Mouse (Mus musculus) midbrain, embryonic 10.5 days (tissue): Measurements from ENCODE around the gene Copz2. TPM values are rescaled to one million over a fixed set of nuclear protein-coding genes. Genes with fewer than 3 reads are reported as not detected.

Source experiments
- DNase-seq: peaks from one replicate; pipeline ENCODE4 v3.0.0-alpha.2; 2017; ENCODE audit warnings: low spot score
- H3K27ac ChIP-seq: fragments of 300-500 bp; sonication (generic); replicated peaks from 2 replicates; pipeline ENCODE4 v1.5.1; 2016; ENCODE audit warnings: mild to moderate bottlenecking
- H3K27me3 ChIP-seq: fragments of 300-500 bp; sonication (generic); 2 replicates; pipeline ENCODE4 v1.6.1; 2016; ENCODE audit warnings: low read depth, mild to moderate bottlenecking; ENCODE audit not compliant: poor library complexity, severe bottlenecking
- H3K36me3 ChIP-seq: fragments of 300-500 bp; sonication (generic); 2 replicates; pipeline ENCODE4 v1.6.1; 2016; ENCODE audit warnings: mild to moderate bottlenecking, moderate library complexity
- H3K4me1 ChIP-seq: fragments of 300-500 bp; sonication (generic); 2 replicates; pipeline ENCODE4 v1.6.1; 2016
- H3K4me3 ChIP-seq: fragments of 300-500 bp; sonication (generic); 2 replicates; pipeline ENCODE4 v1.5.1; 2016; ENCODE audit warnings: mild to moderate bottlenecking, moderate library complexity
- H3K9me3 ChIP-seq: fragments of 300-500 bp; sonication (generic); replicated peaks from 2 replicates; pipeline ENCODE4 v1.6.1; 2016; ENCODE audit warnings: mild to moderate bottlenecking
- WGBS: fragments of 180-500 bp; shearing (Covaris S2); methylation state at CpG from one replicate; pipeline ENCODE4 v1.1.7; 2016; 5-methylcytosine and 5-hydroxymethylcytosine counted together
- polyA plus RNA-seq: library from polyadenylated mRNA; unstranded; fragments of >200 nt; fragmentation: Nextera tagmentation; extraction: Ambion mirVana; gene quantifications from 2 replicates; pipeline ENCODE4 v1.2.1, GENCODE M21; 2016

Gene Copz2
- polyA plus RNA-seq, 1 experiment from 2014 or later = 46.1 TPM

DNA sequence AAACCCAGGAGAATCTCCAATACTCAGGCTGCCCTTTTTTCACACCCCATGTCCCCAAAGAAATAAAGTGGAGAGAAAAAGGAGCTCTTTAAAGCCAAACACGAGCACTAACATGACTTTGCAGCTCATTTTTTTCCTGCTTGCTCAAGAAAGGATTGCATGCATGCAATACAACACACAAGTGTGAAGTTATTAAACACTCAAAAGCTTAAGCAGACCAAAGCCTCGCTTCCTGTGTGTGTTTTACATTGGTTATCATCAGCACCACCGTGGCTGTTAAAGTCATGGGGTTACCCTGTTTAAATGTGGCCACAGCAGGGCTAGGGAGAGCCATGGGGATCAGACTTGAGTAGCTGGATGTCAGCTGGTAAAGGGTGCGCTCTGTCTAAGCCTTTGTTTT is 27.4 kb downstream of the Copz2 start:
- H3K27ac ChIP-seq = peak overlapping the region; percentile 99
- H3K4me3 ChIP-seq = peak overlapping the region; percentile 48
- DNase-seq = no peak
- H3K36me3 ChIP-seq = no peaks in the 10 kb centered on the region
- no peaks in the 10 kb centered on the region for H3K27me3 ChIP-seq
- peaks cover 87% of the 10 kb centered on the region for H3K4me1 ChIP-seq
- H3K9me3 ChIP-seq = no peaks in the 10 kb centered on the region
- 39% methylated on average over 4 of the region's 4 CpGs for WGBS

DNA sequence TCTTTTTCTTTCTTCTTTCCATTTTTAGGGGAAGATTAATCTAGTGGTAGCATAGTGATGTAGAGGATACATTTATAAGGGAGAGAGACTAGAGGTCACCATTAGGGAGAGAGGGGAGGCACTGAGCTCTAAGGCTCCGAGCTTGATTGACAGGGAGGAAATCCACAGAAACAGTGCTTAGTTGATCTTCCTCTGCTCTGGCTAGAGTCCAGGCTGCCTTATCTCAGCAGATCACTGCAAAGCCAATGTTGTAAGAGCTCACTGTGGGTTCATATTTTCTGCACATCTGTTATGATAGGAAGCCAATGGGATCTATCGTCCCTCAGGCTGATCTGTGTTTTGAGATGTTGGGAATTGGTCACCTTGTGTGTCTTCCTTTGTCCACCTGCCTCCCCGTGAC is 29.0 kb downstream of the Copz2 start:
- DNase-seq = peak; percentile 40
- H3K4me1 ChIP-seq = peaks cover 75% of the 10 kb centered on the region
- H3K9me3 ChIP-seq = no peaks in the 10 kb centered on the region
- 30% methylated on average over 3 of the region's 3 CpGs for WGBS
- no peaks in the 10 kb centered on the region for H3K36me3 ChIP-seq
- peak overlapping the region; percentile 12; the same call in 1 of the 2 replicates for H3K4me3 ChIP-seq
- peak overlapping the region; percentile 99 for H3K27ac ChIP-seq
- H3K27me3 ChIP-seq = no peaks in the 10 kb centered on the region

DNA sequence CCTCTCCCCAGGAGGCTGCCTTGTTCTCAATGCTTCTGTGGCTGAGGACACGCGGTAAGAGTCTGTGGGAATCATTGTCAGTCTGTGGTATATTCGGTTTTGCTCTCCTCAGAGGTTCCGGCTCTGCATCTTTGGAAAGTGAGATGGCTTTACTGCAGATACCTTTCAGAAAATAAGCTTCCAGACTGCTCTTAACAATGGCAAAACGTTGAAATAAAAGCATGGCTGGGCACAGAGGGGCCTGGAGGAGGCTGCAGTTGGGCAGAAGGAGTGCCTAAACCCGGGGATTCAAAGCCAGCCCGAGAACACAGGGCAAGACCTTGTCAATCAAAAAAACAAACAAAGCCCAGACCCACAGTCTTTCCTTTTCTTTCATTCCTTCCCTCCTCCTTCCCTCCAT is 29.7 kb downstream of the Copz2 start:
- Histone ChIP-seq H3K4me1 (peaks cover 74% of the 10 kb centered on the region), H3K4me3 (peak overlapping the region; percentile 12; the same call in 1 of the 2 replicates), H3K27me3 (no peaks in the 10 kb centered on the region), H3K36me3 (no peaks in the 10 kb centered on the region), H3K27ac (peak overlapping the region; percentile 99), H3K9me3 (no peaks in the 10 kb centered on the region)
- 15% methylated on average over 7 of the region's 7 CpGs for WGBS
- peak; percentile 71 for DNase-seq

DNA sequence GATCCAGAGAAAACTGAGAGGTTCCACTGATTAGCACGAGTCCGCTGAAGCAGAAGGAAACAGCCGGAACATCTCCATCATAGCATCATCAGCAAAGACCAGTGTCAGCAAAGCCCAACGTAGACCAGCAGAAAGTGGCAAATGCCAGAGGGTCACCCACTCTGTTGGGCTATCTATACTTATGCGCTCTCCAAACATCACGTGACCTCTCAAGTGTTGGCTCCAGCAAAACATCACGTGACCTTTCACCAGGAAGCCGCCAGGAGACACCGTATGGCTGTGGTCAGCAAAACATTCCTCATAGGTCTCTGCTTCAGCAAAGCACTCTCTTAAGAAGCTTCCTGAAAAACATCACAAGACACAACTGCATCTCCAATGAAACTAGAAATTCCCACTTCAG is 30.6 kb downstream of the Copz2 start:
- 93% methylated on average over 9 of the region's 9 CpGs for WGBS
- Histone ChIP-seq H3K9me3 (no peaks in the 10 kb centered on the region), H3K4me1 (peaks cover 74% of the 10 kb centered on the region), H3K4me3 (no peak overlapping the region), H3K27me3 (no peaks in the 10 kb centered on the region), H3K36me3 (no peaks in the 10 kb centered on the region), H3K27ac (peak overlapping the region; percentile 99)
- DNase-seq = no peak

DNA sequence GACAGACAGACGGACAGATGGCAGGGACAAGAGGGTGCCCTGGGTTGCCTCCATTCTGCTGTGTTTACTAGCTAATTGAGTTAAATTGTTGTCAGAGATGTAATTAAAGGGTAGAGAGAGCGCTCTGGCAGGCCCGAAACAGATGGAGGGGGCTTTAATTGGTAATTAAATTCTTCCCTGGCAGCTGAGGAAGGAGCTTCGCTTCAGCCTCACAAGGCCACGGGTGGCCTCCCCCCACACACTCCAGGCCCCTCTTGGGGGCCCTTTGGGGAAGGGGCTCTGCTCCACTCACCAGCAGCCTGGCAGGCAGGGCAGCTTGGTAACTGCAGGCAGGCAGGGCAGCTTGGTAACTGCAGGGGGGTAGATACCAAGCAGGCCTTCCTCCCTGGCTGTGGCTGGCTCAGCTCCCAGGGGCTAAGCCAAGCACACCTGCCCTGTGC is 36.3 kb downstream of the Copz2 start:
- 31% methylated on average over 5 of the region's 5 CpGs for WGBS
- no peaks in the 10 kb centered on the region for H3K9me3 ChIP-seq
- no peak for DNase-seq
- no peaks in the 10 kb centered on the region for H3K27me3 ChIP-seq
- peak overlapping the region; percentile 93 for H3K27ac ChIP-seq
- H3K36me3 ChIP-seq = no peaks in the 10 kb centered on the region
- H3K4me3 ChIP-seq = no peak overlapping the region
- H3K4me1 ChIP-seq = peaks cover 40% of the 10 kb centered on the region

DNA sequence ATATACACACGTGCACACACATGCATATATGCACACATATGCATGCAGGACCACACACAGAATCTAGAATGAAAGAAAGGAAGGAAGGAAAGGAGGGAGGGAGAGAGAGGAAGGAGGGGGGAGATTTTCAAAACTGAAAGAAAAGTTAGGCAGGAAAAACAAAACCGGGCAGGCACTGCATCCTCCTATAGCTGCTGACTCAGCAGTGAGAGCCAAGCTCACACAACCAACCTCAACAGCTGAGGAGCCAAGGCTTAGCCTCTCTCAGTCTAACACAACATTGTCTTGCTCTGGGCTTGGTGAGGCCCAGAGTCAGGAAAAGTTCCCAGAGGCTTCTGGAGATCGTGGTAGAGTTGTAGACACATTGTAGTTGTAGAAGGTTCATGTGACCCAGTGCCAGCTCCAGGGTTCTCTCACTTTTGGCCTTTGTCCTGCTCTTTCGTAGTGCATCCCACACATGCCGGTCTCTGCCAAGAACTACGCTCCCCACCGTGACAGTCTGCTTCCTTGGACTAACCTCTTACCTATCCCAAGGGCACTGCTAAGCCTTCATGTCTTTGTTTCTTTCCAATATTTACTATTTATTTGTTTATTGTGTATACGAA is 37.4 kb downstream of the Copz2 start:
- peaks cover 47% of the 10 kb centered on the region for H3K4me1 ChIP-seq
- no peak for DNase-seq

DNA sequence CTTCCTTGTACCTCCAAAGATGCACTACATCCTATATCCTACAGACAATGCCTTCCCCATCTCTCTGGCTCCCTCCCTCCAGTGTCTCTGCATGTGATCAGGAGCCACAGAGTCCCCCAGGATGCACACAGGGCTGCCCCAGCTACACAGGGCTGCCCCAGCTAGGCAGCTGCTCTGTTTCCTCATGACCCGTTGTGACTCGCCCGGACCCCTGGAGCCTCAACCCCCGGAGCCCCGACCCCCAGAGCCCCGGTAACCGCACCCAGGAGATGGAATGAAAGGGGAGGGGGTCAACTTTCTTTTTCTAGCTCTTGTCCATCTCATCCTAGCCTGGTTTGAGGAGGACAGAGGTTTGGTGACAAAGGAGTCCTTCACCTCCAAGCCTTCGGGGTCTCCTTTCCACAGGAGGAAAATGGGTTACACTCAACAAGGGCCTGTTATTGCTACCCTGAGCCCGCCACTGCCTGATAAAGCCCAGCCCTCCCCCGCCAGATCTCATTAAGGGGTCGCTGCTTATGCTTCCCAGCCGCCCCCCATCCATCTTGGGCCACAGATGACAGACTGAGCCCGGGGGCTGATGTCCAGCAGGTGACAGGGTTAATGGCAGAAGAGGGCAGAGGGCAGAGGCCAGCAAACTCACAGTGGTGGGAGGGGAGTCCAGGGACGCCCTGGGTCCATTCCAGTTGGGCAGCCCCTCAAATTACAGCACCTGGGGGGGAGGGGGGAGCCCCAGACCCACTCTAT is 42.3 kb downstream of the Copz2 start:
- Histone ChIP-seq H3K4me1 (peaks cover 41% of the 10 kb centered on the region), H3K4me3 (no peak overlapping the region), H3K27me3 (no peaks in the 10 kb centered on the region), H3K36me3 (no peaks in the 10 kb centered on the region), H3K9me3 (peaks cover 3% of the 10 kb centered on the region; the same call in 1 of the 2 replicates), H3K27ac (peak overlapping the region; percentile 93)
- 49% methylated on average over 14 of the region's 14 CpGs for WGBS
- DNase-seq = no peak

More for the DNA sequence above, 37.4 kb downstream of the Copz2 start:
- 89% methylated on average over 8 of the region's 8 CpGs for WGBS
- Histone ChIP-seq H3K4me3 (no peak overlapping the region), H3K9me3 (no peaks in the 10 kb centered on the region), H3K27ac (peak overlapping the region; percentile 93), H3K36me3 (no peaks in the 10 kb centered on the region), H3K27me3 (no peaks in the 10 kb centered on the region)

DNA sequence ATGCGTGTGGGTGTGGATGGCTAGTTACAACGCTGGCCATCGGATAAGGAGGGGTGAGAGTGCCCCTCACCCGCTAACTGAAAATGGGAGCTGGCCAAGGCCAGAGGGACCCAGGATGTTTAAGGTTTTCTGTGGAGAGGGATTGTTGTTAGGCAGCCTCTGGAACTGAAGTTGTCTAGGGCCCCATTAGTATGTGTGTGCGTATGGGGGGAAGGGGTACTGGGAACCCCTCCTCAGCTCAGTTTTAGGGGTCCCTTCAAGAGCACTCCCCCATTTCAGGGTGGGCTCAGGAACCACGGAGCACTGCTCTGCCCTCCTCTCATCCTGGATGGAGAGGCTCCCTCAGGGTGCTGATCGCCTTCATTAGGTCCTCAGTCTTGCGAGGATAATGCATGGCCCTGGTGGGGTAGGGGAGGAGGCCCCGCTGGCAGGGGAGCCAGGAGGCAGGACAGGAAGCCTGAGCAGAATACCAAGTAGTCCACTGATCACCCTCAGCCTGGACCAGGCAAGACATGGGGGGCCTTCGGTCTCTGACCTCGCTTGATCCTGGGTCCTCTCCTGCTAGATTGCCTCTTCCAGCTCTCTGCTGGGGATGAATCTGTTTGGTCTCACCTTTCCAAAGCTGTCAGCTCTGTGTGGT is 43.7 kb downstream of the Copz2 start:
- H3K27ac ChIP-seq = peak overlapping the region; percentile 93
- no peaks in the 10 kb centered on the region for H3K27me3 ChIP-seq
- H3K36me3 ChIP-seq = no peaks in the 10 kb centered on the region
- no peak for DNase-seq
- H3K4me3 ChIP-seq = 0 out of 2 replicates have a peak overlapping the region, but pooled peaks have one; percentile 10
- H3K4me1 ChIP-seq = peaks cover 51% of the 10 kb centered on the region
- H3K9me3 ChIP-seq = peaks cover 3% of the 10 kb centered on the region; the same call in 1 of the 2 replicates
- WGBS = 57% methylated on average over 11 of the region's 11 CpGs

DNA sequence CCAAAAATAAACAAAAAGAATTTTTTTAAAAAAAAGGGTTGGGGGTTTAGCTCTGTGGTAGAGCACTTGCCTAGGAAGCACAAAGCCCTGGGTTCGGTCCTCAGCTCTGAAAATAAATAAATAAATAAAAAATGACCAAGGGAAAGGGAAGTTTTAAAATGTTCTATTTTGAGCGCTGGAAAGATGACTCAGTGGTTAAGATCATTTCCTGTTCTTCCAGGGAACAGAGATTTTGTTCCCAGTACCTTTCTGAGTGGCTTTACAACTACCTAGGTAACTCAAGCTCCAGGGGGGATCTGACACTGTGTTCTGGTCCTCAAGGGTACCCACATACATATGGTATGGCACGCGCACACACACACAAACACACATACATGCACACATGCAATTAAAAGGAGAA is 46.2 kb downstream of the Copz2 start:
- Histone ChIP-seq H3K4me3 (no peak overlapping the region), H3K9me3 (peaks cover 3% of the 10 kb centered on the region; the same call in 1 of the 2 replicates), H3K27ac (peak overlapping the region; percentile 93), H3K36me3 (no peaks in the 10 kb centered on the region), H3K4me1 (peaks cover 75% of the 10 kb centered on the region), H3K27me3 (no peaks in the 10 kb centered on the region)
- no peak for DNase-seq
- WGBS = 93% methylated on average over 4 of the region's 4 CpGs

DNA sequence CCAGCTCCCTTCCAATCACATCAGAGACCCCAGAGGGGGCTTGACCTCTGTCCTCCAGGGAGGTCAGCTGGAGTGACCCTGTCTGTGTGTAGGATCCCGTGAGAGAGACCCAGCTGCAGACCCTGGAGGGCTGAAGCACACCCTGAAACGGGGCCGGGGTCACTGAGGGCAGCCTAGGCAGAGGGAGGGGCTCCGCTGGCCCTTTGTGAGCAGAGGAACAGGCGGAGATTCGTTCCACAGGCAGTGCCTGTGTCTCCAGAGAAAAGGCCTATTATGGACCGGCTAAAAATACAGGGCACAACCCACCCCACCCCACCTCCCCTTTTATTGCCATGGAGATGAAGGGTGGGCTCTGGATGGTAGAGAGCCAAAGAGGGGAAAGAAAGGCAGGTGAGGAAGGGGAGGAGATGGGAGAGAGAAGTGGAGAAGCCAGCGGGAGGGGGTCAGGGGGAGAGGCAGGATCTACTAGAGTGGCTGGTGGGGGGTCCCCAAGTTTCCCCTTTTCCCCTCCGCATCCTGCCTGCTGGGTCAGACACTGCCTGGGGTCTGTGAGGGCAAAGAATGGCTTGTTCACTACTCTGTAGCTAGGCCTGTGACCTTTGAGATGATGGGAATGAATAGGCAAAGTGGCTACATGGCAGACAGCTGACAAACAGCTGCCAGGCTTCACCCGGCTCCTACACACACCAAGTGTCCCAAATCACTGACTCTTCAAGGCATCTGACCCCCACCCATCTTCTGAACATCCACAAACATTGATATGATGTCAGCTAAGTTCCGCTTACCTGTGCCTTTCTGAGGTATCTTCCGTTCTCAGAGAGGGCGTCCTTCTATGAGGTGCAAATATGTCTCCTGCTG is 50.0 kb downstream of the Copz2 start:
- H3K4me3 ChIP-seq = peak overlapping the region; percentile 32; the same call in 1 of the 2 replicates
- no peaks in the 10 kb centered on the region for H3K36me3 ChIP-seq
- peak overlapping the region; percentile 97 for H3K27ac ChIP-seq
- peaks cover 84% of the 10 kb centered on the region for H3K4me1 ChIP-seq
- no peaks in the 10 kb centered on the region for H3K9me3 ChIP-seq
- WGBS = 21% methylated on average over 13 of the region's 13 CpGs
- no peaks in the 10 kb centered on the region for H3K27me3 ChIP-seq
- peak; percentile 98 for DNase-seq

DNA sequence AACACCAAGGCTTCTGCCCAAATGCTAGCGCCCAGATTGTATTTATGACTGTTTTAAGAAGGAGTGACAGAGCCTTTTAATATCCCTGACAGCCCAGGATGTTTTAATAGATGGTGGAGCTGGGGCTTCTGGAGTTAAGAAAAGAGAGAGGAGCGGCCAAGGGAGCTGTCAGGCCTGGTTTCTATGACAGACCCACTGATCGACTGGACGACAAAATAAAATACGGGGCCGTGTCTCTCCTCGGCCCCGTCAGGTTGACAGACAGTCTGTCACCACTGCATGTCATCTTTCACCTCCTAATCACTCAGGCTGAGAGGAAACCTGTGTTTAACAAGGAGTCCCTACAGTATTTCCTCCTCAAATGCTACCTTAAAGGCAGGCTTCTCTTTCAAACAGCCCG is 51.7 kb downstream of the Copz2 start:
- 53% methylated on average over 9 of the region's 9 CpGs for WGBS
- Histone ChIP-seq H3K27me3 (no peaks in the 10 kb centered on the region), H3K9me3 (no peaks in the 10 kb centered on the region), H3K36me3 (peaks cover 5% of the 10 kb centered on the region), H3K4me1 (peaks cover 95% of the 10 kb centered on the region), H3K27ac (peak overlapping the region; percentile 97), H3K4me3 (no peak overlapping the region)
- DNase-seq = peak; percentile 27
